Mouse (Mus musculus) limb, embryonic 10.5 days (tissue): ENCODE results near the gene Dcps. TPM values are rescaled to one million over a fixed set of nuclear protein-coding genes. Genes with fewer than 3 reads are reported as not detected.

Experiments used
- polyA plus RNA-seq: library from polyadenylated mRNA; unstranded; fragments of >200 nt; fragmentation: Nextera tagmentation; extraction: Ambion mirVana; gene quantifications from 2 replicates; pipeline ENCODE4 v1.2.1, GENCODE M21; 2016

Dcps gene
- polyA plus RNA-seq, 1 experiment from 2014 or later: 86.0 TPM

Other genes with a start within 250 kb of the Dcps start
- gene St3gal4, start 56.8 kb downstream of the Dcps start, polyA plus RNA-seq: 19.0 and 21.3 TPM in 2 replicates
- 93.7 and 100 TPM in 2 replicates for gene Srpr, start 24.1 kb upstream of the Dcps start, polyA plus RNA-seq
- gene Tirap, start 24.2 kb upstream of the Dcps start, polyA plus RNA-seq: 20.0 and 22.1 TPM in 2 replicates
- gene Foxred1, start 35.0 kb upstream of the Dcps start, polyA plus RNA-seq: 56.7 and 57.1 TPM in 2 replicates
- gene Fam118b, start 91.7 kb upstream of the Dcps start, polyA plus RNA-seq: 62.6 and 66.7 TPM in 2 replicates
- gene Rpusd4, start 91.8 kb upstream of the Dcps start, polyA plus RNA-seq: 35.6 and 36.8 TPM in 2 replicates
- 10.5 and 16.1 TPM in 2 replicates for gene Cdon, start 245.1 kb upstream of the Dcps start, polyA plus RNA-seq